Comparison of ENCODE assay signal across 7 mouse cellular contexts in genomic region chrX:42150346-42151023, GRCm38 (mm10). TPM values are rescaled to one million over a fixed set of nuclear protein-coding genes. Genes with fewer than 3 reads are reported as not detected.
A peak's percentile ranks its signal among the peaks of the same experiment; 100 is the strongest.
DNase-seq lines count a peak whose midpoint lies in the region; ATAC-seq lines count a peak whose summit lies in the region.

No protein-coding gene starts in this region.

- peak overlapping the region; percentile 92 for H3K9ac ChIP-seq in intestine, embryonic 16.5 days (ENCODE audit: low read depth, low read length)
- H3K9ac ChIP-seq in limb, embryonic 11.5 days (ENCODE audit: low read length) = peak overlapping the region; percentile 96
- peak overlapping the region; percentile 88 for H3K9ac ChIP-seq in midbrain, embryonic 13.5 days (replicated peaks)

- no peaks in the 10 kb centered on the region for H3K9me3 ChIP-seq in intestine, embryonic 16.5 days (ENCODE audit: control insufficient read depth, low read length)
- H3K9me3 ChIP-seq in limb, embryonic 11.5 days (ENCODE audit: control insufficient read depth, low read length) = no peaks in the 10 kb centered on the region
- H3K9me3 ChIP-seq in midbrain, embryonic 13.5 days = no peaks in the 10 kb centered on the region

- H3K27ac ChIP-seq in intestine, embryonic 16.5 days (ENCODE audit: low read length) = peak overlapping the region; percentile 99
- peak overlapping the region; percentile 99 for H3K27ac ChIP-seq in limb, embryonic 11.5 days (replicated peaks; ENCODE audit: low read depth, low read length)
- H3K27ac ChIP-seq in midbrain, embryonic 13.5 days = peak overlapping the region; percentile 99

- no peaks in the 10 kb centered on the region for H3K27me3 ChIP-seq in intestine, embryonic 16.5 days (replicated peaks; ENCODE audit: control insufficient read depth, insufficient read depth, low read length)
- no peaks in the 10 kb centered on the region for H3K27me3 ChIP-seq in limb, embryonic 11.5 days (ENCODE audit: control insufficient read depth, insufficient read depth, low read length)
- no peaks in the 10 kb centered on the region for H3K27me3 ChIP-seq in midbrain, embryonic 13.5 days

- H3K36me3 ChIP-seq in intestine, embryonic 16.5 days (ENCODE audit: control insufficient read depth, insufficient read depth, low read length) = no peaks in the 10 kb centered on the region
- H3K36me3 ChIP-seq in limb, embryonic 11.5 days (ENCODE audit: control insufficient read depth, insufficient read depth, low read length) = no peaks in the 10 kb centered on the region
- H3K36me3 ChIP-seq in midbrain, embryonic 13.5 days = no peaks in the 10 kb centered on the region

- no peaks in the 10 kb centered on the region for H3K4me1 ChIP-seq in intestine, embryonic 16.5 days (ENCODE audit: control insufficient read depth, insufficient read depth, low read length)
- no peaks in the 10 kb centered on the region for H3K4me1 ChIP-seq in limb, embryonic 11.5 days (ENCODE audit: control insufficient read depth, insufficient read depth, low read length)
- H3K4me1 ChIP-seq in midbrain, embryonic 13.5 days (replicated peaks) = 0 out of 2 replicates have a peak, but pooled peaks cover 8% of the 10 kb centered on the region

- DNase-seq in adrenal gland, adult 2 months = peak; percentile 81
- peak; percentile 86 for DNase-seq in embryo, embryonic 10 days (ENCODE audit: low spot score)
- DNase-seq in gastrocnemius, postnatal 36 days = peak; percentile 61 to 70
- DNase-seq in limb, embryonic 11.5 days (ENCODE audit: low spot score) = peak; percentile 81
- DNase-seq in spleen, adult 18-20 months = peak; percentile 63 to 69

- peak overlapping the region; percentile 37; the same call in 1 of the 2 replicates for H3K4me2 ChIP-seq in intestine, embryonic 16.5 days (ENCODE audit: low read depth, low read length)
- H3K4me2 ChIP-seq in limb, embryonic 11.5 days (ENCODE audit: low read depth, severe bottlenecking) = peak overlapping the region; percentile 46; the same call in 1 of the 2 replicates
- peak overlapping the region; percentile 55 for H3K4me2 ChIP-seq in midbrain, embryonic 13.5 days (replicated peaks)

- H3K4me3 ChIP-seq in intestine, embryonic 16.5 days (ENCODE audit: low read length) = peak overlapping the region; percentile 62
- peak overlapping the region; percentile 51 for H3K4me3 ChIP-seq in limb, embryonic 11.5 days (ENCODE audit: low read depth, low read length)
- H3K4me3 ChIP-seq in midbrain, embryonic 13.5 days (replicated peaks) = peak overlapping the region; percentile 57

- intact Hi-C loops in gastrocnemius, postnatal 36 days (cut with DNase I) = no loop called here

- ATAC-seq in intestine, embryonic 16.5 days = peak; percentile 64
- ATAC-seq in limb, embryonic 11.5 days (ENCODE audit: insufficient number of reproducible peaks, low FRiP score, low TSS enrichment, low read depth) = peak; percentile 84
- peak; percentile 83 for ATAC-seq in midbrain, embryonic 13.5 days

- WGBS in intestine, embryonic 16.5 days = 31% methylated on average over 20 of the region's 40 CpGs
- 17% methylated on average over 15 of the region's 40 CpGs for WGBS in limb, embryonic 11.5 days
- WGBS in midbrain, embryonic 13.5 days = 20% methylated on average over 18 of the region's 40 CpGs

RNA-seq across cellular contexts. Expression of gene Stag2, which starts 1.4 kb away (rescaled TPM):
- total RNA-seq in adrenal gland, adult 2 months (2021) = 10 to 100 TPM; 72.4 to 74.3 TPM
- 1.1 and 1.8 TPM in 2 replicates for polyA plus RNA-seq in adrenal gland, adult 2 months (2012; rRNA removed)
- total RNA-seq in gastrocnemius, postnatal 36 days (2021) = 10 to 100 TPM; 49.8 to 52.0 TPM
- polyA plus RNA-seq in intestine, embryonic 16.5 days (2015; fragmentation: Nextera tagmentation; extraction: Ambion mirVana) = 23.0 and 25.7 TPM in 2 replicates
- polyA plus RNA-seq in limb, embryonic 11.5 days (2014; fragmentation: Nextera tagmentation; extraction: Ambion mirVana) = 58.7 and 68.8 TPM in 2 replicates
- 25.2 and 25.6 TPM in 2 replicates for polyA plus RNA-seq in midbrain, embryonic 13.5 days (2015; fragmentation: Nextera tagmentation; extraction: Ambion mirVana)

Comparison
In these comparisons a context has a peak if more than half of its experiments do, and no peak if none do; other contexts are left out.
1. Peak in every context shown above with its lines: DNase-seq, ATAC-seq, H3K4me3 ChIP-seq and H3K27ac ChIP-seq.